Mouse (Mus musculus): ENCODE results near the gene Gmds.

GRCm38 (mm10) chr13:32161567-32161966 is 177.0 kb downstream of the Gmds start:
- no peak for TF ChIP-seq POLR2A (IDR thresholded peaks at IDR 0.05; ENCODE audit: borderline replicate concordance, low read depth, low read length)
- no peak for TF ChIP-seq CTCF (IDR thresholded peaks at IDR 0.05; ENCODE audit: low read depth, low read length)

All from bone marrow macrophage, adult 2 months (primary cell).